Mouse (Mus musculus): ENCODE results near the gene Birc2.

Gene Birc2

GRCm38 (mm10) chr9:7784615-7785012 lies 52.2 kb downstream of the Birc2 start:
- no peak for DNase-seq (ENCODE audit: low spot score)

GRCm38 (mm10) chr9:7783823-7784614 lies 52.8 kb downstream of the Birc2 start:
- no peak for DNase-seq (ENCODE audit: low spot score)

GRCm38 (mm10) chr9:7780250-7781150 lies 56.4 kb downstream of the Birc2 start:
- no peak for DNase-seq (ENCODE audit: low spot score)

GRCm38 (mm10) chr9:7779786-7780185 lies 57.1 kb downstream of the Birc2 start:
- DNase-seq (ENCODE audit: low spot score), result no peak

- no peak for DNase-seq (ENCODE audit: low spot score)
Observed at GRCm38 (mm10) chr9:7778771-7779170, 58.1 kb downstream of the Birc2 start.

- no peak for DNase-seq (ENCODE audit: low spot score)
Observed at GRCm38 (mm10) chr9:7777652-7778051, 59.2 kb downstream of the Birc2 start.

- DNase-seq (ENCODE audit: low spot score), result no peak
Observed at GRCm38 (mm10) chr9:7776940-7777339, 59.9 kb downstream of the Birc2 start.

GRCm38 (mm10) chr9:7775986-7776385 lies 60.9 kb downstream of the Birc2 start:
- DNase-seq (ENCODE audit: low spot score), result no peak

- no peak for DNase-seq (ENCODE audit: low spot score)
Observed at GRCm38 (mm10) chr9:7775011-7775410, 61.9 kb downstream of the Birc2 start.

GRCm38 (mm10) chr9:7774538-7774937 lies 62.3 kb downstream of the Birc2 start:
- DNase-seq (ENCODE audit: low spot score), result no peak

- no peak for DNase-seq (ENCODE audit: low spot score)
Observed at GRCm38 (mm10) chr9:7773686-7774085, 63.2 kb downstream of the Birc2 start.

- DNase-seq (ENCODE audit: low spot score), result no peak
Observed at GRCm38 (mm10) chr9:7772773-7773454, 64.0 kb downstream of the Birc2 start.

GRCm38 (mm10) chr9:7772361-7772760 lies 64.5 kb downstream of the Birc2 start:
- DNase-seq (ENCODE audit: low spot score), result no peak

- DNase-seq (ENCODE audit: low spot score), result no peak
Observed at GRCm38 (mm10) chr9:7769491-7769890, 67.4 kb downstream of the Birc2 start.

GRCm38 (mm10) chr9:7769081-7769480 lies 67.8 kb downstream of the Birc2 start:
- no peak for DNase-seq (ENCODE audit: low spot score)

Data from layer of hippocampus, adult 9-10 months (tissue).